Comparison of ENCODE assay signal across 8 mouse cellular contexts in genomic region chr12:86800765-86801147, GRCm38 (mm10).
DNase-seq lines count a peak whose midpoint lies in the region; ATAC-seq lines count a peak whose summit lies in the region.

No protein-coding gene starts in this region.

- peak overlapping the region; percentile 38; the same call in 1 of the 2 replicates for H3K4me2 ChIP-seq in embryonic facial prominence, embryonic 11.5 days (ENCODE audit: low read depth, low read length)
- peak overlapping the region; percentile 62 for H3K4me2 ChIP-seq in heart, embryonic 11.5 days

- H3K27me3 ChIP-seq in embryonic facial prominence, embryonic 11.5 days (ENCODE audit: control insufficient read depth, insufficient read depth, low read length): no peaks in the 10 kb centered on the region
- H3K27me3 ChIP-seq in heart, embryonic 11.5 days (ENCODE audit: control insufficient read depth, insufficient read depth, low read length): no peaks in the 10 kb centered on the region

- ATAC-seq in embryonic facial prominence, embryonic 11.5 days (replicated peaks; ENCODE audit: insufficient number of reproducible peaks, low FRiP score, low TSS enrichment, low read depth): 0 out of 2 replicates have a peak, but pooled peaks have one; percentile 1
- peak; percentile 12; the same call in 1 of the 2 replicates for ATAC-seq in heart, embryonic 11.5 days (replicated peaks; ENCODE audit: insufficient number of reproducible peaks, low FRiP score, low TSS enrichment)
- peak; percentile 74 for ATAC-seq in megakaryocyte progenitor cell, adult 5-6 weeks (replicated peaks; ENCODE audit: poor library complexity)

- DNase-seq in urinary bladder, postnatal 4 days (ENCODE audit: low spot score in 2 of 2): peak; percentile 71 to 80
- DNase-seq in urinary bladder, adult 2 months (ENCODE audit: low spot score): no peak
- DNase-seq in embryonic facial prominence, embryonic 11.5 days (ENCODE audit: low spot score): peak; percentile 62
- DNase-seq in kidney, postnatal 4 days: peak; percentile 68 to 82
- no peak for DNase-seq in right cerebral cortex, postnatal 36 days (ENCODE audit: low spot score in 2 of 2)
- no peak for DNase-seq in left cerebral cortex, adult 11 months (ENCODE audit: low spot score)

- no peak overlapping the region for H3K4me3 ChIP-seq in embryonic facial prominence, embryonic 11.5 days (ENCODE audit: low read depth, low read length)
- peak overlapping the region; percentile 14 for H3K4me3 ChIP-seq in heart, embryonic 11.5 days (ENCODE audit: low read depth, low read length)

- 2% methylated on average over 7 of the region's 7 CpGs for WGBS in embryonic facial prominence, embryonic 11.5 days
- WGBS in heart, embryonic 11.5 days (ENCODE audit: insufficient replicate concordance): 2% methylated on average over 7 of the region's 7 CpGs

- H3K27ac ChIP-seq in embryonic facial prominence, embryonic 11.5 days (replicated peaks; ENCODE audit: low read depth, low read length): peak overlapping the region; percentile 93
- peak overlapping the region; percentile 98 for H3K27ac ChIP-seq in heart, embryonic 11.5 days (ENCODE audit: low read depth, low read length)

- H3K36me3 ChIP-seq in embryonic facial prominence, embryonic 11.5 days (replicated peaks; ENCODE audit: control insufficient read depth, insufficient read depth, low read depth, low read length): no peaks in the 10 kb centered on the region
- no peaks in the 10 kb centered on the region for H3K36me3 ChIP-seq in heart, embryonic 11.5 days (ENCODE audit: control insufficient read depth, insufficient read depth, low read length)

- H3K4me1 ChIP-seq in embryonic facial prominence, embryonic 11.5 days (ENCODE audit: control insufficient read depth, insufficient read depth, low read length): peaks cover 23% of the 10 kb centered on the region
- H3K4me1 ChIP-seq in heart, embryonic 11.5 days (ENCODE audit: control insufficient read depth, insufficient read depth, low read length): peaks cover 58% of the 10 kb centered on the region

- no peaks in the 10 kb centered on the region for H3K9me3 ChIP-seq in embryonic facial prominence, embryonic 11.5 days (replicated peaks; ENCODE audit: control insufficient read depth, low read length)
- no peaks in the 10 kb centered on the region for H3K9me3 ChIP-seq in heart, embryonic 11.5 days (replicated peaks; ENCODE audit: control insufficient read depth, low read length)

- H3K9ac ChIP-seq in embryonic facial prominence, embryonic 11.5 days (replicated peaks; ENCODE audit: low read length): peak overlapping the region; percentile 40
- H3K9ac ChIP-seq in heart, embryonic 11.5 days (ENCODE audit: low read depth, low read length): peak overlapping the region; percentile 69

Comparison
In these comparisons a context has a peak if more than half of its experiments do, and no peak if none do; other contexts are left out.
1. DNase-seq: peak in urinary bladder, postnatal 4 days (2 of 2), embryonic facial prominence, embryonic 11.5 days (single experiment) and kidney, postnatal 4 days (2 of 2); none in urinary bladder, adult 2 months (single experiment), right cerebral cortex, postnatal 36 days (0 of 2) and left cerebral cortex, adult 11 months (single experiment).
2. ATAC-seq: peak in every context shown above with its lines; median percentile 74 in megakaryocyte progenitor cell, adult 5-6 weeks; 12 in heart, embryonic 11.5 days; 1 in embryonic facial prominence, embryonic 11.5 days.